Mouse (Mus musculus) MEL (cell line): ENCODE measurements around the gene Mfsd4a. TPM values are rescaled to one million over a fixed set of nuclear protein-coding genes. Genes with fewer than 3 reads are reported as not detected.

Experiments
- DNase-seq: peaks from one replicate; pipeline ENCODE4 v3.0.0; 2011; ENCODE audit warnings: low read depth, low spot score
- H3K27ac ChIP-seq: 2 replicates; pipeline ENCODE4 v1.5.1; 2012; ENCODE audit warnings: low read depth, mild to moderate bottlenecking, control low read depth, low read length, moderate library complexity; ENCODE audit not compliant: control insufficient read depth
- H3K27me3 ChIP-seq, 2 experiments: fragments of 150-350 bp in 1 of 2; sonication (generic) in 1 of 2; 2 replicates each; pipeline ENCODE4 v1.6.1; 2012; ENCODE audit warnings: low read length in 2 of 2, mild to moderate bottlenecking in 2 of 2, improper control_type of control experiment in 1 of 2, moderate library complexity in 1 of 2; ENCODE audit not compliant: insufficient read depth in 2 of 2, control insufficient read depth in 1 of 2
- H3K36me3 ChIP-seq, 2 experiments: 2 replicates each; pipeline ENCODE4 v1.6.1; 2012 to 2014; ENCODE audit warnings: low read length in 2 of 2, improper control_type of control experiment in 1 of 2, inconsistent platforms in 1 of 2, mild to moderate bottlenecking in 1 of 2; ENCODE audit not compliant: insufficient read depth in 2 of 2, control insufficient read depth in 1 of 2
- H3K4me1 ChIP-seq, 2 experiments: fragments of 150-350 bp in 1 of 2; sonication (generic) in 1 of 2; 2 replicates each; pipeline ENCODE4 v1.6.1; 2012; ENCODE audit warnings: low read length in 2 of 2, improper control_type of control experiment in 1 of 2, mild to moderate bottlenecking in 1 of 2; ENCODE audit not compliant: insufficient read depth in 2 of 2, control insufficient read depth in 1 of 2
- H3K4me3 ChIP-seq, 2 experiments: fragments of 150-350 bp in 1 of 2; sonication (generic) in 1 of 2; 2 replicates each; pipeline ENCODE4 v1.5.1; 2012; ENCODE audit warnings: low read depth in 2 of 2, low read length in 2 of 2, mild to moderate bottlenecking in 2 of 2, moderate library complexity in 2 of 2, control low read depth in 1 of 2, improper control_type of control experiment in 1 of 2; ENCODE audit not compliant: control insufficient read depth in 1 of 2, insufficient read depth in 1 of 2
- H3K79me2 ChIP-seq: 2 replicates; pipeline ENCODE4 v1.6.1; 2012; ENCODE audit warnings: mild to moderate bottlenecking, low read length, moderate library complexity; ENCODE audit not compliant: control insufficient read depth, poor library complexity, insufficient read depth
- H3K9ac ChIP-seq: 2 replicates; pipeline ENCODE4 v1.6.1; 2012; ENCODE audit warnings: low read depth, mild to moderate bottlenecking, control low read depth, low read length, moderate library complexity; ENCODE audit not compliant: control insufficient read depth, poor library complexity, severe bottlenecking
- H3K9me3 ChIP-seq: fragments of 150-350 bp; sonication (generic); replicated peaks from 2 replicates; pipeline ENCODE4 v1.6.1; 2012; ENCODE audit warnings: mild to moderate bottlenecking, low read length, improper control_type of control experiment, moderate library complexity; ENCODE audit not compliant: insufficient read depth
- BHLHE40 ChIP-seq: IDR thresholded peaks from 2 replicates; pipeline ENCODE4 v1.6.1; 2012; ENCODE audit warnings: low read depth, mild to moderate bottlenecking, inconsistent platforms, low read length, improper control_type of control experiment, borderline replicate concordance
- CTCF ChIP-seq, 3 experiments: IDR thresholded peaks in 2 of 3; conservative IDR thresholded peaks in 1 of 3; 2 replicates each; pipeline ENCODE4 v1.5.1; 2011 to 2012; ENCODE audit warnings: low read length in 3 of 3, low read depth in 2 of 3, mild to moderate bottlenecking in 2 of 3, improper control_type of control experiment in 1 of 3, inconsistent platforms in 1 of 3, mixed read lengths in 1 of 3, moderate library complexity in 1 of 3; ENCODE audit not compliant: control insufficient read depth in 1 of 3, insufficient read depth in 1 of 3, poor library complexity in 1 of 3, severe bottlenecking in 1 of 3
- E2F4 ChIP-seq: IDR thresholded peaks from 2 replicates; pipeline ENCODE4 v1.6.1; 2011; ENCODE audit warnings: low read depth, low read length, improper control_type of control experiment, borderline replicate concordance
- EP300 ChIP-seq, 2 experiments: IDR thresholded peaks; 2 replicates each; pipeline ENCODE4 v1.6.1; 2011; ENCODE audit warnings: improper control_type of control experiment in 2 of 2, low read length in 2 of 2, low read depth in 1 of 2, mild to moderate bottlenecking in 1 of 2
- GABPA ChIP-seq: IDR thresholded peaks from 2 replicates; pipeline ENCODE4 v1.6.1; 2012; ENCODE audit warnings: low read depth, mild to moderate bottlenecking, inconsistent platforms, low read length, improper control_type of control experiment, moderate library complexity
- KAT2A ChIP-seq: conservative IDR thresholded peaks from 2 replicates; pipeline ENCODE4 v1.6.1; 2012; ENCODE audit warnings: low read depth, low read length, improper control_type of control experiment, inconsistent platforms
- MAX ChIP-seq: IDR thresholded peaks from 2 replicates; pipeline ENCODE4 v1.6.1; 2011; ENCODE audit warnings: low read length, improper control_type of control experiment
- MAZ ChIP-seq: IDR thresholded peaks from 2 replicates; pipeline ENCODE4 v1.6.1; 2012; ENCODE audit warnings: low read depth, mild to moderate bottlenecking, inconsistent platforms, low read length, improper control_type of control experiment
- MYB ChIP-seq: IDR thresholded peaks from 2 replicates; pipeline ENCODE4 v1.6.1; 2011; ENCODE audit warnings: mild to moderate bottlenecking, low read depth, low read length, improper control_type of control experiment
- NELFE ChIP-seq: IDR thresholded peaks from 2 replicates; pipeline ENCODE4 v1.6.1; 2011; ENCODE audit warnings: low read depth, low read length, improper control_type of control experiment
- POLR2A ChIP-seq, 2 experiments: IDR thresholded peaks; 2 replicates each; pipeline ENCODE4 v1.6.1; 2011 to 2012; ENCODE audit warnings: low read length in 2 of 2, mild to moderate bottlenecking in 2 of 2, control low read depth in 1 of 2, improper control_type of control experiment in 1 of 2, low read depth in 1 of 2, moderate library complexity in 1 of 2; ENCODE audit not compliant: control insufficient read depth in 1 of 2, insufficient read depth in 1 of 2, poor library complexity in 1 of 2
- POLR2AphosphoS2 ChIP-seq: IDR thresholded peaks from 2 replicates; pipeline ENCODE4 v1.6.1; 2011; ENCODE audit warnings: low read length, improper control_type of control experiment
- POLR2AphosphoS5 ChIP-seq: IDR thresholded peaks from 2 replicates; pipeline ENCODE4 v1.6.1; 2012; ENCODE audit warnings: low read depth, borderline replicate concordance, mild to moderate bottlenecking, inconsistent platforms, low read length, moderate library complexity, mixed read lengths
- RAD21 ChIP-seq: IDR thresholded peaks from 2 replicates; pipeline ENCODE4 v1.6.1; 2011; ENCODE audit warnings: mild to moderate bottlenecking, low read depth, low read length, improper control_type of control experiment
- RCOR1 ChIP-seq: IDR thresholded peaks from 2 replicates; pipeline ENCODE4 v1.6.1; 2012; ENCODE audit warnings: low read depth, mild to moderate bottlenecking, inconsistent platforms, low read length, improper control_type of control experiment
- SMC3 ChIP-seq: IDR thresholded peaks from 2 replicates; pipeline ENCODE4 v1.6.1; 2011; ENCODE audit warnings: low read depth, low read length, improper control_type of control experiment
- TAL1 ChIP-seq: IDR thresholded peaks from 2 replicates; pipeline ENCODE4 v1.6.1; 2012; ENCODE audit warnings: mild to moderate bottlenecking, inconsistent platforms, low read length, moderate library complexity, mixed read lengths
- TCF12 ChIP-seq: IDR thresholded peaks from 2 replicates; pipeline ENCODE4 v1.6.1; 2014; ENCODE audit warnings: low read depth, mild to moderate bottlenecking, inconsistent platforms, low read length, improper control_type of control experiment, moderate library complexity
- ZC3H11A ChIP-seq: IDR thresholded peaks from 2 replicates; pipeline ENCODE4 v1.6.1; 2012; ENCODE audit warnings: low read depth, mild to moderate bottlenecking, inconsistent platforms, low read length, improper control_type of control experiment
- ZMIZ1 ChIP-seq: IDR thresholded peaks from 2 replicates; pipeline ENCODE4 v1.6.1; 2012; ENCODE audit warnings: low read depth, mild to moderate bottlenecking, inconsistent platforms, low read length, improper control_type of control experiment, moderate library complexity
- polyA plus RNA-seq, 2 experiments: library from polyadenylated mRNA; stranded (reverse) in 1 of 2; unstranded in 1 of 2; fragments of >175 nt in 1 of 2; fragments of >200 nt in 1 of 2; gene quantifications; 2 replicates each; pipeline versions ENCODE4 v1.2.1 to v1.2.4; 2012; ENCODE audit warnings: low replicate concordance in 2 of 2, low read depth in 1 of 2; ENCODE audit not compliant: insufficient read length in 2 of 2, insufficient read depth in 1 of 2, missing spikeins in 1 of 2
- total RNA-seq: library from RNA; depleted of rRNA; stranded (reverse); fragments of 300-350 nt; gene quantifications from 2 replicates; pipeline ENCODE4 v1.2.3, GENCODE M21; 2012

The Mfsd4a gene
- total and polyA plus RNA-seq, 3 experiments, result 3.6 to 15.5 TPM; not detected in 1

GRCm38 (mm10) chr1:132046143-132046735 is 21.6 kb downstream of the Mfsd4a start (continued):
- TF ChIP-seq GABPA (no peak), ZMIZ1 (no peak), BHLHE40 (no peak), RCOR1 (no peak), E2F4 (no peak), MAZ (peak; percentile 42; the same call in 1 of the 2 replicates), NELFE (no peak), POLR2AphosphoS5 (no peak), TCF12 (no peak)

- TF ChIP-seq GABPA (no peak), ZC3H11A (no peak), POLR2AphosphoS2 (no peak), MAX (no peak), POLR2A (IDR thresholded peaks at IDR 0.05; ENCODE audit: control insufficient read depth in 1 of 2, insufficient read depth in 1 of 2, low read depth in 1 of 2, low read length in 2 of 2, poor library complexity in 1 of 2) (no peak), KAT2A (no peak), TAL1 (no peak), RAD21 (no peak), EP300 (IDR thresholded peaks at IDR 0.05; ENCODE audit: low read depth in 1 of 2, low read length in 2 of 2) (no peak), SMC3 (no peak), CTCF (IDR thresholded peaks at IDR 0.05 in 2 of 3, conservative IDR thresholded peaks at IDR 0.05 in 1 of 3; ENCODE audit: control insufficient read depth in 1 of 3, insufficient read depth in 1 of 3, low read depth in 2 of 3, low read length in 3 of 3, poor library complexity in 1 of 3, severe bottlenecking in 1 of 3) (no peak), MYB (no peak)
- Histone ChIP-seq H3K36me3 (no peaks in the 10 kb centered on the region), H3K79me2 (no peaks in the 10 kb centered on the region), H3K27me3 (no peaks in the 10 kb centered on the region), H3K9ac (no peak overlapping the region), H3K4me3 (no peak overlapping the region), H3K9me3 (no peaks in the 10 kb centered on the region), H3K4me1 (no peaks in the 10 kb centered on the region), H3K27ac (no peak overlapping the region)
- no peak for DNase-seq
These were observed 24.1 kb downstream of the Mfsd4a start for GRCm38 (mm10) chr1:132043759-132044158.

- no peak for DNase-seq
- H3K9me3 ChIP-seq, result no peaks in the 10 kb centered on the region
- TF ChIP-seq MAZ, result no peak
- TF ChIP-seq RCOR1, result no peak
- TF ChIP-seq POLR2A (IDR thresholded peaks at IDR 0.05; ENCODE audit: control insufficient read depth in 1 of 2, insufficient read depth in 1 of 2, low read depth in 1 of 2, low read length in 2 of 2, poor library complexity in 1 of 2), result no peak
- TF ChIP-seq GABPA, result no peak
- no peak for TF ChIP-seq ZMIZ1
- H3K36me3 ChIP-seq, result no peaks in the 10 kb centered on the region
- H3K79me2 ChIP-seq, result no peaks in the 10 kb centered on the region
- H3K27me3 ChIP-seq, result no peaks in the 10 kb centered on the region
- no peak overlapping the region for H3K27ac ChIP-seq
- no peaks in the 10 kb centered on the region for H3K4me1 ChIP-seq
- H3K4me3 ChIP-seq, result no peak overlapping the region
- H3K9ac ChIP-seq, result no peak overlapping the region
These were observed 27.7 kb downstream of the Mfsd4a start for GRCm38 (mm10) chr1:132040201-132040621.
